Mouse (Mus musculus) midbrain, embryonic 12.5 days (tissue): ENCODE results near the gene Gm7073. TPM values are rescaled to one million over a fixed set of nuclear protein-coding genes. Genes with fewer than 3 reads are reported as not detected.

Source experiments
- ATAC-seq: fragments of 200-750 bp; cut with Nextera tagmentation; 2 replicates; pipeline ENCODE4 v1.8.0; 2017; ENCODE audit warnings: low read depth, moderate TSS enrichment, moderate library complexity; ENCODE audit not compliant: low FRiP score
- H3K27ac ChIP-seq: fragments of 300-500 bp; sonication (generic); replicated peaks from 2 replicates; pipeline ENCODE4 v1.5.1; 2016; ENCODE audit warnings: mild to moderate bottlenecking
- H3K27me3 ChIP-seq: fragments of 300-500 bp; sonication (generic); 2 replicates; pipeline ENCODE4 v1.6.1; 2016; ENCODE audit warnings: mild to moderate bottlenecking
- H3K36me3 ChIP-seq: fragments of 300-500 bp; sonication (generic); 2 replicates; pipeline ENCODE4 v1.6.1; 2016
- H3K4me1 ChIP-seq: fragments of 300-500 bp; sonication (generic); 2 replicates; pipeline ENCODE4 v1.6.1; 2016
- H3K4me2 ChIP-seq: fragments of 300-500 bp; sonication (generic); replicated peaks from 2 replicates; pipeline ENCODE4 v1.6.1; 2016; ENCODE audit warnings: mild to moderate bottlenecking, moderate library complexity
- H3K4me3 ChIP-seq: fragments of 300-500 bp; sonication (generic); 2 replicates; pipeline ENCODE4 v1.5.1; 2016; ENCODE audit warnings: mild to moderate bottlenecking
- H3K9ac ChIP-seq: fragments of 300-500 bp; sonication (generic); replicated peaks from 2 replicates; pipeline ENCODE4 v1.6.1; 2016; ENCODE audit warnings: mild to moderate bottlenecking, moderate library complexity
- H3K9me3 ChIP-seq: fragments of 300-500 bp; sonication (generic); 2 replicates; pipeline ENCODE4 v1.6.1; 2016; ENCODE audit warnings: mild to moderate bottlenecking
- WGBS: fragments of 180-500 bp; shearing (Covaris S2); methylation state at CpG from one replicate; pipeline ENCODE4 v1.1.7; 2016; 5-methylcytosine and 5-hydroxymethylcytosine counted together
- microRNA counts: library from miRNA; unstranded; fragments of <30 nt; microRNA quantifications from one replicate; lab custom pipeline; 2017
- microRNA-seq: library from miRNA; unstranded; fragments of <30 nt; microRNA quantifications from one replicate; pipeline ENCODE4, GENCODE M21; 2017
- polyA plus RNA-seq: library from polyadenylated mRNA; unstranded; fragments of >200 nt; fragmentation: Nextera tagmentation; extraction: Ambion mirVana; gene quantifications from 2 replicates; pipeline ENCODE4 v1.2.1, GENCODE M21; 2016

The Gm7073 gene
- polyA plus RNA-seq, 1 experiment from 2014 or later, result not detected

- Histone ChIP-seq H3K36me3 (no peaks in the 10 kb centered on the region), H3K27ac (no peak overlapping the region), H3K9ac (no peak overlapping the region), H3K4me3 (no peak overlapping the region), H3K4me1 (no peaks in the 10 kb centered on the region), H3K4me2 (no peak overlapping the region), H3K27me3 (no peaks in the 10 kb centered on the region), H3K9me3 (no peaks in the 10 kb centered on the region)
- ATAC-seq, result no peak
These were observed 43.7 kb downstream of the Gm7073 start for GRCm38 (mm10) chrX:60495308-60495707.

- no peak overlapping the region for H3K4me3 ChIP-seq
- no peaks in the 10 kb centered on the region for H3K9me3 ChIP-seq
- no peaks in the 10 kb centered on the region for H3K36me3 ChIP-seq
- H3K27ac ChIP-seq, result no peak overlapping the region
- H3K27me3 ChIP-seq, result no peaks in the 10 kb centered on the region
- H3K4me2 ChIP-seq, result no peak overlapping the region
- no peaks in the 10 kb centered on the region for H3K4me1 ChIP-seq
- 16% methylated on average over 2 of the region's 2 CpGs for WGBS
- no peak for ATAC-seq
- H3K9ac ChIP-seq, result no peak overlapping the region
These were observed 75.3 kb downstream of the Gm7073 start for GRCm38 (mm10) chrX:60463786-60464185.

- Histone ChIP-seq H3K27ac (no peak overlapping the region), H3K4me1 (no peaks in the 10 kb centered on the region), H3K36me3 (no peaks in the 10 kb centered on the region), H3K9ac (no peak overlapping the region), H3K27me3 (no peaks in the 10 kb centered on the region), H3K4me2 (no peak overlapping the region), H3K4me3 (no peak overlapping the region), H3K9me3 (no peaks in the 10 kb centered on the region)
- WGBS, result 43% methylated on average over 4 of the region's 4 CpGs
- peak; percentile 34; the same call in 1 of the 2 replicates for ATAC-seq
These were observed 124.4 kb downstream of the Gm7073 start for GRCm38 (mm10) chrX:60414563-60415111.

- H3K27me3 ChIP-seq, result no peaks in the 10 kb centered on the region
- no peak overlapping the region for H3K27ac ChIP-seq
- no peaks in the 10 kb centered on the region for H3K36me3 ChIP-seq
- peaks cover 6% of the 10 kb centered on the region; the same call in 1 of the 2 replicates for H3K4me1 ChIP-seq
- no peak overlapping the region for H3K9ac ChIP-seq
- H3K4me3 ChIP-seq, result no peak overlapping the region
- H3K9me3 ChIP-seq, result no peaks in the 10 kb centered on the region
- WGBS, result 50% methylated on average over 4 of the region's 4 CpGs
- no peak overlapping the region for H3K4me2 ChIP-seq
- ATAC-seq, result no peak
These were observed 133.4 kb downstream of the Gm7073 start for GRCm38 (mm10) chrX:60405681-60406080.

GRCm38 (mm10) chrX:60404668-60405044 is 134.4 kb downstream of the Gm7073 start:
- peak; percentile 94 for ATAC-seq
- peak overlapping the region; percentile 68 for H3K4me3 ChIP-seq
- peak overlapping the region; percentile 85 for H3K9ac ChIP-seq
- H3K27me3 ChIP-seq, result no peaks in the 10 kb centered on the region
- H3K9me3 ChIP-seq, result no peaks in the 10 kb centered on the region
- WGBS, result 22% methylated on average over 17 of the region's 17 CpGs
- peaks cover 6% of the 10 kb centered on the region; the same call in 1 of the 2 replicates for H3K4me1 ChIP-seq
- H3K4me2 ChIP-seq, result peak overlapping the region; percentile 38
- H3K27ac ChIP-seq, result peak overlapping the region; percentile 93
- H3K36me3 ChIP-seq, result no peaks in the 10 kb centered on the region

- H3K27me3 ChIP-seq, result no peaks in the 10 kb centered on the region
- H3K27ac ChIP-seq, result peak overlapping the region; percentile 93
- H3K4me1 ChIP-seq, result peaks cover 6% of the 10 kb centered on the region; the same call in 1 of the 2 replicates
- 22% methylated on average over 67 of the region's 126 CpGs for WGBS
- peak overlapping the region; percentile 85 for H3K9ac ChIP-seq
- H3K36me3 ChIP-seq, result no peaks in the 10 kb centered on the region
- peak overlapping the region; percentile 68 for H3K4me3 ChIP-seq
- H3K4me2 ChIP-seq, result peak overlapping the region; percentile 61
- peak; percentile 81 for ATAC-seq
- H3K9me3 ChIP-seq, result no peaks in the 10 kb centered on the region
These were observed 135.0 kb downstream of the Gm7073 start for GRCm38 (mm10) chrX:60403764-60404667.

GRCm38 (mm10) chrX:60403062-60403763 is 135.8 kb downstream of the Gm7073 start:
- H3K27ac ChIP-seq, result peak overlapping the region; percentile 58; the same call in 1 of the 2 replicates
- peak; percentile 21 for ATAC-seq
- no peaks in the 10 kb centered on the region for H3K36me3 ChIP-seq
- no peaks in the 10 kb centered on the region for H3K27me3 ChIP-seq
- peaks cover 6% of the 10 kb centered on the region; the same call in 1 of the 2 replicates for H3K4me1 ChIP-seq
- peak overlapping the region; percentile 61 for H3K4me2 ChIP-seq
- H3K4me3 ChIP-seq, result peak overlapping the region; percentile 68
- no peaks in the 10 kb centered on the region for H3K9me3 ChIP-seq
- 22% methylated on average over 43 of the region's 46 CpGs for WGBS
- peak overlapping the region; percentile 69 for H3K9ac ChIP-seq

GRCm38 (mm10) chrX:60394292-60394691 is 144.8 kb downstream of the Gm7073 start:
- no peaks in the 10 kb centered on the region for H3K9me3 ChIP-seq
- no peaks in the 10 kb centered on the region for H3K4me1 ChIP-seq
- H3K4me3 ChIP-seq, result no peak overlapping the region
- no peaks in the 10 kb centered on the region for H3K27me3 ChIP-seq
- H3K4me2 ChIP-seq, result no peak overlapping the region
- WGBS, result 75% methylated on average over 4 of the region's 4 CpGs
- H3K9ac ChIP-seq, result no peak overlapping the region
- H3K36me3 ChIP-seq, result no peaks in the 10 kb centered on the region
- ATAC-seq, result no peak
- no peak overlapping the region for H3K27ac ChIP-seq

- 85% methylated on average over 1 of the region's 1 CpGs for whole genome bisulfite sequencing
- Histone ChIP-seq H3K4me2 (no peak overlapping the region), H3K36me3 (no peaks in the 10 kb centered on the region), H3K9me3 (no peaks in the 10 kb centered on the region), H3K9ac (no peak overlapping the region), H3K27me3 (no peaks in the 10 kb centered on the region), H3K27ac (no peak overlapping the region), H3K4me1 (no peaks in the 10 kb centered on the region), H3K4me3 (no peak overlapping the region)
- ATAC-seq, result no peak
These were observed 152.2 kb downstream of the Gm7073 start for GRCm38 (mm10) chrX:60386852-60387251.

MicroRNAs within 50 kb of the gene (microRNA counts, 519-probe panel; counts per million panel counts)
- not detected for microRNA mmu-miR-505 (lab: Ali Mortazavi, UCI)

Small RNA genes within 50 kb of the gene (microRNA-seq; reads per million reads assigned to microRNA genes)
- gene Mir505, result 289 reads per million, percentile 64 among the genes with 10 or more reads in this experiment

Other genes starting within 250 kb of the Gm7073 start
- 17.2 TPM in 2 replicates for gene Atp11c, start 53.4 kb upstream of the Gm7073 start, polyA plus RNA-seq